Mouse (Mus musculus) ES-E14 (cell line): ENCODE measurements around the gene Serinc5. TPM values are rescaled to one million over a fixed set of nuclear protein-coding genes. Genes with fewer than 3 reads are reported as not detected.

Experiments
- DNase-seq: peaks from one replicate; pipeline ENCODE4 v3.0.0-alpha.2; 2013; ENCODE audit warnings: low read depth, low spot score
- H3K27ac ChIP-seq: 2 replicates; pipeline ENCODE4 v1.5.1; 2012; ENCODE audit warnings: low read depth, mild to moderate bottlenecking, low read length, moderate library complexity, mixed read lengths; ENCODE audit not compliant: poor library complexity, insufficient read depth, severe bottlenecking
- H3K36me3 ChIP-seq: 2 replicates; pipeline ENCODE4 v1.6.1; 2012; ENCODE audit warnings: mild to moderate bottlenecking, low read length, moderate library complexity, mixed read lengths; ENCODE audit not compliant: control insufficient read depth, poor library complexity, insufficient read depth, severe bottlenecking
- H3K4me1 ChIP-seq, 2 experiments: fragments of 150-350 bp in 1 of 2; sonication (generic) in 1 of 2; 2 replicates each; pipeline ENCODE4 v1.6.1; 2012; ENCODE audit warnings: low read length in 2 of 2, mild to moderate bottlenecking in 1 of 2, mixed read lengths in 1 of 2; ENCODE audit not compliant: control insufficient read depth in 2 of 2, insufficient read depth in 2 of 2, poor library complexity in 1 of 2
- H3K4me3 ChIP-seq, 2 experiments: fragments of 150-350 bp in 1 of 2; sonication (generic) in 1 of 2; 2 replicates each; pipeline ENCODE4 v1.5.1; 2012; ENCODE audit warnings: low read length in 2 of 2, low read depth in 1 of 2, mild to moderate bottlenecking in 1 of 2, mixed read lengths in 1 of 2; ENCODE audit not compliant: insufficient read depth in 1 of 2, poor library complexity in 1 of 2, severe bottlenecking in 1 of 2
- H3K9ac ChIP-seq: 2 replicates; pipeline ENCODE4 v1.6.1; 2012; ENCODE audit warnings: low read depth, mild to moderate bottlenecking, low read length, mixed read lengths; ENCODE audit not compliant: poor library complexity, insufficient read depth, severe bottlenecking
- H3K9me3 ChIP-seq: fragments of 150-350 bp; sonication (generic); 2 replicates; pipeline ENCODE4 v1.6.1; 2012; ENCODE audit warnings: low read depth, mild to moderate bottlenecking, low read length; ENCODE audit not compliant: control insufficient read depth, insufficient read depth
- CHD2 ChIP-seq: IDR thresholded peaks from 2 replicates; pipeline ENCODE4 v1.6.1; 2014; ENCODE audit warnings: mild to moderate bottlenecking, low read depth, low read length, inconsistent platforms
- HCFC1 ChIP-seq: IDR thresholded peaks from 2 replicates; pipeline ENCODE4 v1.6.1; 2012; ENCODE audit warnings: low read length, inconsistent platforms, borderline replicate concordance; ENCODE audit not compliant: insufficient read depth
- MAFK ChIP-seq: IDR thresholded peaks from 2 replicates; pipeline ENCODE4 v1.6.1; 2014; ENCODE audit warnings: mild to moderate bottlenecking, low read depth, low read length, inconsistent platforms; ENCODE audit not compliant: insufficient read depth
- ZC3H11A ChIP-seq: IDR thresholded peaks from 2 replicates; pipeline ENCODE4 v1.6.1; 2012; ENCODE audit warnings: low read depth, mild to moderate bottlenecking, inconsistent platforms, low read length, borderline replicate concordance
- ZNF384 ChIP-seq: IDR thresholded peaks from 2 replicates; pipeline ENCODE4 v1.6.1; 2012; ENCODE audit warnings: low read depth, low read length, inconsistent platforms
- in situ Hi-C, 2 experiments: fragments of 600-800 bp; cut with MboI; formaldehyde crosslinking; loops; one replicate each; pipeline ENCODE4 v1.15.1; 2025; ENCODE audit warnings: low sequenced_read_pairs in 2 of 2, inconsistent platforms in 1 of 2; ENCODE audit not compliant: unreplicated experiment in 2 of 2
- total RNA-seq: library from RNA; depleted of rRNA; stranded (reverse); fragments of 300-350 nt; gene quantifications from 2 replicates; pipeline ENCODE4 v1.2.3, GENCODE M21; 2012

Gene Serinc5
- total RNA-seq, 1 experiment: 14.9 TPM

DNA sequence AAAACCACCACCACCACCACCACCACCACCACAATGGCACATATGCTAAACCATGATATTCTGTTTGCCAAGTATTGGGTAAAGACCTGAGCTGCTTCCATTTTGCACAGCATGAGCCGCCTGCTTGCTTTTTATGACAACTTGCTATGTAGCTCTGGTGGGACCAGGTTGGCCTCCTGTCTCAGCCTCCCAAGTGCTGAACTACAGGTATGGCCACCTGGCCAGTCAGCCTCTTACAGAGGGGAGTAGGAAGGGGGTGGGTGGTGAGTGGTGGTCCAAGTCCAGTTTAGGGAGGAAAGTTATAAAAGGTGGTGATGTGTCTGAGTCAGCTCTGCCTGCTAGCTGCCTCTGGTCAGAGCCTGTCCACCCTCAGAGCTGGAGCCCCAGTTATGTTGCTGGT is 15.3 kb downstream of the Serinc5 start:
- no peak overlapping the region for H3K4me3 ChIP-seq
- H3K9ac ChIP-seq: no peak overlapping the region
- no peak for DNase-seq
- H3K9me3 ChIP-seq: no peaks in the 10 kb centered on the region
- H3K36me3 ChIP-seq: peaks cover 2% of the 10 kb centered on the region; the same call in 1 of the 2 replicates
- TF ChIP-seq CHD2: no peak
- TF ChIP-seq MAFK: no peak
- no peak for TF ChIP-seq HCFC1
- TF ChIP-seq ZNF384: no peak
- TF ChIP-seq ZC3H11A: no peak
- no peaks in the 10 kb centered on the region for H3K4me1 ChIP-seq
- no peak overlapping the region for H3K27ac ChIP-seq
- in situ Hi-C loops: no loop called here

DNA sequence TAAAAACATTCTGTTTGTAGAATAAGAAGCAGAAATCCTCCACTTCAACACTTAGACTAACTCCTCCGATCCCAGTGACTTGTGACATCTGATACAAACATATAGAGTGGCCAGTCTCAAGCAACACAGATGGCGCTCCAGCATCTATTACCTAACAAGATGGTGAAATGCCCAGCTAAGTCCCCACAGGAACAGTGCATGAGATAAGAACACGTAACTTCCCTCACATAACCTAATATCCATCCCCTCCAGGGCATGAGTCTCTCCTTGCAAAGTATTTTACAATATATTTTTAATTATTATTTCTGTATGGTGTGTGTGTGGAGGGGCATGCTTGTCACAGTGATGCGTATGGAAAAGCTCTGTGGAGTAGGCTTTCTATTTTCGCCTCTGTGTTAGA is 15.8 kb downstream of the Serinc5 start:
- no peaks in the 10 kb centered on the region for H3K9me3 ChIP-seq
- TF ChIP-seq HCFC1 (no peak), CHD2 (no peak), ZC3H11A (no peak), ZNF384 (no peak), MAFK (no peak)

DNA sequence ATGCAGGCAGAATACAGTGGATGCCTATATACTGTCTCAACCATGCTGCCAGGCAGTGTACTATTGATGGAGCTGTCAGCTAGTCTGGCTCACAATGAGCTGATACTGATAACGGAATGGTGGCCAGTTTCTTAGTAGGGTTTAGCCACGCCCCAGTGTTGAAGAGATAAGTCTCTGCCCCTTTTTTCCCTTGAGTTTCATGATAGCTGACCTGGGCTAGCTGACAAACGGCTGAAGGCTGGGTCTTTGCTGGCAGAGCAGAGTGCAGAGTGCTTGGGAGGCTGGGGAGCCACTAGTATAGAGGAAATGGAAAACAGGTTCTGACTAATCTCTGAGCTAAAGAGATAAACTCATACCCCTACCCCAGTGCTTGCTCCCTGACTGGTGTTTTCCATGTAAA is 18.6 kb downstream of the Serinc5 start:
- Histone ChIP-seq H3K36me3 (peaks cover 2% of the 10 kb centered on the region; the same call in 1 of the 2 replicates), H3K9ac (no peak overlapping the region), H3K9me3 (no peaks in the 10 kb centered on the region), H3K27ac (no peak overlapping the region), H3K4me1 (no peaks in the 10 kb centered on the region), H3K4me3 (no peak overlapping the region)
- TF ChIP-seq CHD2: no peak
- TF ChIP-seq MAFK: no peak
- TF ChIP-seq ZNF384: no peak
- no peak for TF ChIP-seq ZC3H11A
- TF ChIP-seq HCFC1: no peak
- in situ Hi-C loops: no loop called here
- no peak for DNase-seq

More for the DNA sequence above, 15.8 kb downstream of the Serinc5 start:
- DNase-seq: no peak
- Histone ChIP-seq H3K4me1 (no peaks in the 10 kb centered on the region), H3K27ac (no peak overlapping the region), H3K4me3 (no peak overlapping the region), H3K9ac (no peak overlapping the region), H3K36me3 (peaks cover 2% of the 10 kb centered on the region; the same call in 1 of the 2 replicates)
- in situ Hi-C loops: no loop called here

DNA sequence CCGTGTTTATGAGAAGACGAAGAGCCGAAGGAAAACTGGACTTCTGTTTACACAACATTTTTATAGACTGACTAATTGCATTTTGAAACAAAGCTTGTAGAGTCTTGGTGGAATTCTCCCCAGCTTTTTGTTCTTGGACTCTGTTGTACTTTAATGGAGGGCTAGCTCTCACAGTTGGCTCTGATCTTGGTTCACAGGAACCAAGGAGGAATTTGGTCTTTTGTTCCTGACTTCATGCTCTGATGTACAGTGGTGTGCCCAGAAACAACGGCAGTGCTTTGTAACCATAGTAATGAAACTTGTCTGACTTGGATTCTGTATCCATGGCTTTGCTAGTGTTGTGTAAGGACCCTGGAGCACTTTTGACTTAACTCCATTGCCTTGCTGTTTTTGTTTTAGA is 20.6 kb downstream of the Serinc5 start:
- no peak for TF ChIP-seq ZNF384
- TF ChIP-seq MAFK: no peak
- TF ChIP-seq CHD2: no peak
- no peak for TF ChIP-seq HCFC1
- no peak for TF ChIP-seq ZC3H11A
- DNase-seq: no peak
- Histone ChIP-seq H3K9me3 (no peaks in the 10 kb centered on the region), H3K9ac (no peak overlapping the region), H3K4me1 (no peaks in the 10 kb centered on the region), H3K27ac (no peak overlapping the region), H3K4me3 (no peak overlapping the region), H3K36me3 (no peaks in the 10 kb centered on the region; the same call in 1 of the 2 replicates)
- in situ Hi-C loops: no loop called here

DNA sequence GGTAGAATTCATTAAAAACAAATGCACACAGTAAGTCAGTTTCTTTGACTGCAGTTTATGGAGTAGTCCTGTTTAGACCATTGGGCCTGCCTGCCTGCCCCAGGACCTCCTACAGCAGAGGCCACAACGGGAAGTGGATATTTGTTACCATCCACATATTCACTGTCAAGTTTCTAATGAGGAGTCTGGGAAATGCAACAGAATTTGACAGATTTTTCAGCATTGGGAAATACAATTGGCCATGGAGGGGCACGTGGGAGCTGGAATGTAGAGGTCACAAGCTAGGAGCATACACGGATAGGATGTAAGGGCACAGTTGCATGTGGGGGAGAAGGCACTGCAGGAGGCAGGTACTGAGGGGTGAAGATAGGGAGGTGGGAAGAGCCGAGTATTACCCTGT is 21.7 kb downstream of the Serinc5 start:
- TF ChIP-seq MAFK (no peak), CHD2 (no peak), HCFC1 (no peak), ZC3H11A (no peak), ZNF384 (no peak)
- in situ Hi-C loops: no loop called here
- no peak for DNase-seq
- no peak overlapping the region for H3K27ac ChIP-seq
- H3K4me3 ChIP-seq: no peak overlapping the region
- H3K9me3 ChIP-seq: no peaks in the 10 kb centered on the region
- H3K36me3 ChIP-seq: no peaks in the 10 kb centered on the region; the same call in 1 of the 2 replicates
- no peak overlapping the region for H3K9ac ChIP-seq
- no peaks in the 10 kb centered on the region for H3K4me1 ChIP-seq
